8 mouse cellular contexts compared by ENCODE assay signal in genomic region chr14:33351019-33351418, GRCm38 (mm10).
DNase-seq lines count a peak whose midpoint lies in the region; ATAC-seq lines count a peak whose summit lies in the region.

No protein-coding gene starts in this region.

- H3K36me3 ChIP-seq in forebrain, embryonic 11.5 days (ENCODE audit: control insufficient read depth, insufficient read depth, low read length), result no peaks in the 10 kb centered on the region
- no peaks in the 10 kb centered on the region for H3K36me3 ChIP-seq in limb, embryonic 11.5 days (ENCODE audit: control insufficient read depth, insufficient read depth, low read length)
- H3K36me3 ChIP-seq in midbrain, embryonic 14.5 days (ENCODE audit: control insufficient read depth, insufficient read depth, low read length), result no peaks in the 10 kb centered on the region

- no peaks in the 10 kb centered on the region; the same call in 1 of the 2 replicates for H3K4me1 ChIP-seq in forebrain, embryonic 11.5 days (replicated peaks; ENCODE audit: control insufficient read depth, insufficient read depth, low read length)
- H3K4me1 ChIP-seq in limb, embryonic 11.5 days (ENCODE audit: control insufficient read depth, insufficient read depth, low read length), result no peaks in the 10 kb centered on the region
- H3K4me1 ChIP-seq in midbrain, embryonic 14.5 days (ENCODE audit: control insufficient read depth, insufficient read depth, low read length), result no peaks in the 10 kb centered on the region

- WGBS in forebrain, embryonic 11.5 days, result 1% methylated on average over 41 of the region's 42 CpGs
- under 1% methylated on average over 42 of the region's 42 CpGs for WGBS in limb, embryonic 11.5 days
- under 1% methylated on average over 42 of the region's 42 CpGs for WGBS in midbrain, embryonic 14.5 days

- H3K27me3 ChIP-seq in forebrain, embryonic 11.5 days (ENCODE audit: control insufficient read depth, insufficient read depth, low read length), result peaks cover 30% of the 10 kb centered on the region
- peaks cover 26% of the 10 kb centered on the region for H3K27me3 ChIP-seq in limb, embryonic 11.5 days (ENCODE audit: control insufficient read depth, insufficient read depth, low read length)
- peaks cover 31% of the 10 kb centered on the region for H3K27me3 ChIP-seq in midbrain, embryonic 14.5 days (ENCODE audit: control insufficient read depth, insufficient read depth, low read length)

- peak overlapping the region; percentile 47 for H3K9ac ChIP-seq in forebrain, embryonic 11.5 days (ENCODE audit: low read length)
- H3K9ac ChIP-seq in limb, embryonic 11.5 days (ENCODE audit: low read length), result peak overlapping the region; percentile 56
- peak overlapping the region; percentile 62 for H3K9ac ChIP-seq in midbrain, embryonic 14.5 days (replicated peaks; ENCODE audit: low read length)

- peak; percentile 37 for DNase-seq in embryo, embryonic 10 days (ENCODE audit: low spot score)
- DNase-seq in embryo, embryonic 9.5 days (ENCODE audit: extremely low spot score), result no peak
- no peak for DNase-seq in forebrain, embryonic 11.5 days (ENCODE audit: low spot score)
- peak; percentile 50 for DNase-seq in limb, embryonic 11.5 days (ENCODE audit: low spot score)
- peak; percentile 48 for DNase-seq in midbrain, embryonic 14.5 days
- no peak for DNase-seq in right cerebral cortex, postnatal 10 days (ENCODE audit: low spot score in 2 of 2)
- no peak for DNase-seq in left cerebral cortex, adult 8-10 months (ENCODE audit: low spot score in 2 of 2)
- no peak for DNase-seq in thymus, postnatal 10 days (ENCODE audit: low spot score in 2 of 2)

- no peak overlapping the region for H3K27ac ChIP-seq in forebrain, embryonic 11.5 days (ENCODE audit: low read depth, low read length)
- H3K27ac ChIP-seq in limb, embryonic 11.5 days (replicated peaks; ENCODE audit: low read depth, low read length), result no peak overlapping the region
- H3K27ac ChIP-seq in midbrain, embryonic 14.5 days (replicated peaks; ENCODE audit: low read depth, low read length), result no peak overlapping the region

- H3K9me3 ChIP-seq in forebrain, embryonic 11.5 days (ENCODE audit: control insufficient read depth, low read length), result no peaks in the 10 kb centered on the region
- no peaks in the 10 kb centered on the region for H3K9me3 ChIP-seq in limb, embryonic 11.5 days (ENCODE audit: control insufficient read depth, low read length)
- H3K9me3 ChIP-seq in midbrain, embryonic 14.5 days (ENCODE audit: control insufficient read depth, low read length), result no peaks in the 10 kb centered on the region

- ATAC-seq in forebrain, embryonic 11.5 days (replicated peaks; ENCODE audit: low FRiP score), result no peak
- ATAC-seq in limb, embryonic 11.5 days (ENCODE audit: insufficient number of reproducible peaks, low FRiP score, low TSS enrichment, low read depth), result no peak
- no peak for ATAC-seq in midbrain, embryonic 14.5 days (ENCODE audit: low FRiP score, low TSS enrichment)

- peak overlapping the region; percentile 36 for H3K4me3 ChIP-seq in forebrain, embryonic 11.5 days (ENCODE audit: low read depth, low read length)
- H3K4me3 ChIP-seq in limb, embryonic 11.5 days (ENCODE audit: low read depth, low read length), result peak overlapping the region; percentile 38
- peak overlapping the region; percentile 43 for H3K4me3 ChIP-seq in midbrain, embryonic 14.5 days (replicated peaks; ENCODE audit: low read depth, low read length)

- peak overlapping the region; percentile 76 for H3K4me2 ChIP-seq in forebrain, embryonic 11.5 days (ENCODE audit: low read depth, low read length, severe bottlenecking)
- peak overlapping the region; percentile 86 for H3K4me2 ChIP-seq in limb, embryonic 11.5 days (ENCODE audit: low read depth, severe bottlenecking)
- H3K4me2 ChIP-seq in midbrain, embryonic 14.5 days (ENCODE audit: low read length), result peak overlapping the region; percentile 75

Comparison
In these comparisons a context has a peak if more than half of its experiments do, and no peak if none do; other contexts are left out.
1. DNase-seq: peak in embryo, embryonic 10 days (single experiment), limb, embryonic 11.5 days (single experiment) and midbrain, embryonic 14.5 days (single experiment); none in embryo, embryonic 9.5 days (single experiment), forebrain, embryonic 11.5 days (single experiment), right cerebral cortex, postnatal 10 days (0 of 2), left cerebral cortex, adult 8-10 months (0 of 2) and thymus, postnatal 10 days (0 of 2).
2. Peak in every context shown above with its lines, with median percentiles within 50 percentile points of each other: H3K4me2 ChIP-seq, H3K4me3 ChIP-seq and H3K9ac ChIP-seq.